Mouse (Mus musculus): ENCODE results near the gene Car10. TPM values are rescaled to one million over a fixed set of nuclear protein-coding genes. Genes with fewer than 3 reads are reported as not detected.

Gene Car10
- total and polyA plus RNA-seq, 2 experiments from 2014 or later = 45.0 to 54.1 TPM

- Histone ChIP-seq H3K9ac (replicated peaks; ENCODE audit: low read length) (no peak overlapping the region), H3K4me1 (ENCODE audit: insufficient read depth, low read length) (no peaks in the 10 kb centered on the region), H3K27ac (no peak overlapping the region), H3K9me3 (ENCODE audit: low read length) (no peaks in the 10 kb centered on the region), H3K36me3 (ENCODE audit: insufficient read depth, low read length) (no peaks in the 10 kb centered on the region), H3K27me3 (ENCODE audit: insufficient read depth, low read length) (no peaks in the 10 kb centered on the region), H3K4me3 (ENCODE audit: low read length) (no peak overlapping the region), H3K4me2 (ENCODE audit: low read depth, low read length) (no peak overlapping the region)
- WGBS = 70% methylated on average over 1 of the region's 1 CpGs
- no peak for TF ChIP-seq CTCF (IDR thresholded peaks at IDR 0.05; ENCODE audit: low read depth)
- ATAC-seq = no peak
- no peak for DNase-seq (ENCODE audit: low spot score)
Observed at GRCm38 (mm10) chr11:93579626-93580025, 481.8 kb downstream of the Car10 start.

GRCm38 (mm10) chr11:93581326-93581725 is 483.5 kb downstream of the Car10 start:
- ATAC-seq = no peak
- WGBS = 52% methylated on average over 4 of the region's 4 CpGs
- no peak for TF ChIP-seq CTCF (IDR thresholded peaks at IDR 0.05; ENCODE audit: low read depth)
- Histone ChIP-seq H3K9me3 (ENCODE audit: low read length) (no peaks in the 10 kb centered on the region), H3K9ac (replicated peaks; ENCODE audit: low read length) (no peak overlapping the region), H3K4me1 (ENCODE audit: insufficient read depth, low read length) (no peaks in the 10 kb centered on the region), H3K4me2 (ENCODE audit: low read depth, low read length) (no peak overlapping the region), H3K27ac (no peak overlapping the region), H3K36me3 (ENCODE audit: insufficient read depth, low read length) (no peaks in the 10 kb centered on the region), H3K27me3 (ENCODE audit: insufficient read depth, low read length) (no peaks in the 10 kb centered on the region), H3K4me3 (ENCODE audit: low read length) (no peak overlapping the region)
- DNase-seq (ENCODE audit: low spot score) = no peak

- no peak overlapping the region for H3K9ac ChIP-seq (replicated peaks; ENCODE audit: low read length)
- H3K4me2 ChIP-seq (ENCODE audit: low read depth, low read length) = no peak overlapping the region
- no peak for TF ChIP-seq CTCF (IDR thresholded peaks at IDR 0.05; ENCODE audit: low read depth)
- ATAC-seq = no peak
- H3K4me1 ChIP-seq (ENCODE audit: insufficient read depth, low read length) = no peaks in the 10 kb centered on the region
- H3K4me3 ChIP-seq (ENCODE audit: low read length) = no peak overlapping the region
- H3K27ac ChIP-seq = no peak overlapping the region
- WGBS = 85% methylated on average over 4 of the region's 4 CpGs
- DNase-seq (ENCODE audit: low spot score) = no peak
- H3K27me3 ChIP-seq (ENCODE audit: insufficient read depth, low read length) = no peaks in the 10 kb centered on the region
- H3K36me3 ChIP-seq (ENCODE audit: insufficient read depth, low read length) = no peaks in the 10 kb centered on the region
- no peaks in the 10 kb centered on the region for H3K9me3 ChIP-seq (ENCODE audit: low read length)
Observed at GRCm38 (mm10) chr11:93587788-93588187, 490.0 kb downstream of the Car10 start.

GRCm38 (mm10) chr11:93590652-93591051 is 492.8 kb downstream of the Car10 start:
- H3K9ac ChIP-seq (replicated peaks; ENCODE audit: low read length) = no peak overlapping the region
- no peak for TF ChIP-seq CTCF (IDR thresholded peaks at IDR 0.05; ENCODE audit: low read depth)
- ATAC-seq = no peak
- no peaks in the 10 kb centered on the region for H3K36me3 ChIP-seq (ENCODE audit: insufficient read depth, low read length)
- no peak for DNase-seq (ENCODE audit: low spot score)
- H3K9me3 ChIP-seq (ENCODE audit: low read length) = no peaks in the 10 kb centered on the region
- no peak overlapping the region for H3K27ac ChIP-seq
- no peaks in the 10 kb centered on the region for H3K27me3 ChIP-seq (ENCODE audit: insufficient read depth, low read length)
- H3K4me3 ChIP-seq (ENCODE audit: low read length) = no peak overlapping the region
- no peak overlapping the region for H3K4me2 ChIP-seq (ENCODE audit: low read depth, low read length)
- 84% methylated on average over 3 of the region's 3 CpGs for WGBS
- H3K4me1 ChIP-seq (ENCODE audit: insufficient read depth, low read length) = no peaks in the 10 kb centered on the region

GRCm38 (mm10) chr11:93594033-93594432 is 496.2 kb downstream of the Car10 start:
- no peak for ATAC-seq
- no peak for TF ChIP-seq CTCF (IDR thresholded peaks at IDR 0.05; ENCODE audit: low read depth)
- 29% methylated on average over 2 of the region's 2 CpGs for WGBS

GRCm38 (mm10) chr11:93598175-93598574 is 500.3 kb downstream of the Car10 start:
- Histone ChIP-seq H3K27me3 (ENCODE audit: insufficient read depth, low read length) (no peaks in the 10 kb centered on the region), H3K36me3 (ENCODE audit: insufficient read depth, low read length) (no peaks in the 10 kb centered on the region), H3K4me1 (ENCODE audit: insufficient read depth, low read length) (no peaks in the 10 kb centered on the region), H3K9ac (replicated peaks; ENCODE audit: low read length) (no peak overlapping the region), H3K27ac (no peak overlapping the region), H3K4me2 (ENCODE audit: low read depth, low read length) (no peak overlapping the region), H3K4me3 (ENCODE audit: low read length) (no peak overlapping the region), H3K9me3 (ENCODE audit: low read length) (no peaks in the 10 kb centered on the region)
- no peak for TF ChIP-seq CTCF (IDR thresholded peaks at IDR 0.05; ENCODE audit: low read depth)
- 53% methylated on average over 4 of the region's 4 CpGs for WGBS
- ATAC-seq (0 out of 2 replicates have a peak, but pooled peaks have one; percentile 21), DNase-seq (ENCODE audit: low spot score) (no peak)

More at GRCm38 (mm10) chr11:93594033-93594432, 496.2 kb downstream of the Car10 start:
- no peak overlapping the region for H3K27ac ChIP-seq
- H3K4me1 ChIP-seq (ENCODE audit: insufficient read depth, low read length) = no peaks in the 10 kb centered on the region
- no peaks in the 10 kb centered on the region for H3K27me3 ChIP-seq (ENCODE audit: insufficient read depth, low read length)
- no peak overlapping the region for H3K4me2 ChIP-seq (ENCODE audit: low read depth, low read length)
- no peak overlapping the region for H3K9ac ChIP-seq (replicated peaks; ENCODE audit: low read length)
- no peak for DNase-seq (ENCODE audit: low spot score)
- H3K9me3 ChIP-seq (ENCODE audit: low read length) = no peaks in the 10 kb centered on the region
- no peak overlapping the region for H3K4me3 ChIP-seq (ENCODE audit: low read length)
- H3K36me3 ChIP-seq (ENCODE audit: insufficient read depth, low read length) = no peaks in the 10 kb centered on the region

GRCm38 (mm10) chr11:93599755-93600154 is 501.9 kb downstream of the Car10 start:
- 82% methylated on average over 3 of the region's 3 CpGs for WGBS
- H3K36me3 ChIP-seq (ENCODE audit: insufficient read depth, low read length) = no peaks in the 10 kb centered on the region
- no peak overlapping the region for H3K27ac ChIP-seq
- H3K9me3 ChIP-seq (ENCODE audit: low read length) = no peaks in the 10 kb centered on the region
- H3K4me1 ChIP-seq (ENCODE audit: insufficient read depth, low read length) = 0 out of 2 replicates have a peak, but pooled peaks cover 4% of the 10 kb centered on the region
- DNase-seq (ENCODE audit: low spot score) (no peak), ATAC-seq (no peak)
- H3K4me3 ChIP-seq (ENCODE audit: low read length) = no peak overlapping the region
- no peaks in the 10 kb centered on the region for H3K27me3 ChIP-seq (ENCODE audit: insufficient read depth, low read length)
- no peak overlapping the region for H3K9ac ChIP-seq (replicated peaks; ENCODE audit: low read length)
- H3K4me2 ChIP-seq (ENCODE audit: low read depth, low read length) = no peak overlapping the region
- no peak for TF ChIP-seq CTCF (IDR thresholded peaks at IDR 0.05; ENCODE audit: low read depth)

All from hindbrain, postnatal 0 days (tissue).